Mouse (Mus musculus): Measurements from ENCODE around the gene Tbx10. TPM values are rescaled to one million over a fixed set of nuclear protein-coding genes. Genes with fewer than 3 reads are reported as not detected.
A peak's percentile ranks its signal among the peaks of the same experiment; 100 is the strongest.

The Tbx10 gene
- polyA plus RNA-seq, 1 experiment from 2014 or later = not detected

DNA sequence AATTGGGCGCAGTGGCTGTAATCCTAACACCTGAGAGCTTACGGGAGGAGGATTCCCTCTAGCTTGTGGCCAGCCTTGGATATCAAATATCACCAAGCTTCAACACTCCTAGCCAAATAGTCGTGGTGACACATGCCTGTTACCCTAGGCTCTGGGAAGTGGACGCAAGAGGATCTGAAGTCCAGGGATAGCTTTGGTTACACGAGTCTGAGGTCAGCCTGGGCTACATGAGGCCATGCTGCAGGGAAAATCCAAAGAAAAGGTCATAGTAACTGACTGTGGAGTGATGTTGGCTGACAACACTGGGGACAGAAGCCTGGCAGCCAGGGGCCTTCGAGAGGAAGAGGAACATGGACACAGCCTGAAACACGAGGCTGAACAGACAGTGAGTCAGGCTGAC lies 3.6 kb downstream of the Tbx10 start:
- no peak overlapping the region for H3K27ac ChIP-seq
- H3K4me3 ChIP-seq = no peak overlapping the region
- WGBS = 64% methylated on average over 7 of the region's 7 CpGs
- H3K36me3 ChIP-seq = no peaks in the 10 kb centered on the region
- no peak overlapping the region for H3K4me2 ChIP-seq
- no peaks in the 10 kb centered on the region for H3K9me3 ChIP-seq
- ATAC-seq (ENCODE audit: insufficient number of reproducible peaks, low FRiP score, low TSS enrichment, low read depth) = no peak
- H3K4me1 ChIP-seq = peaks cover 16% of the 10 kb centered on the region
- H3K9ac ChIP-seq = no peak overlapping the region
- no peaks in the 10 kb centered on the region; the same call in 1 of the 2 replicates for H3K27me3 ChIP-seq

- H3K9ac ChIP-seq = no peak overlapping the region
- H3K4me3 ChIP-seq = no peak overlapping the region
- no peaks in the 10 kb centered on the region for H3K9me3 ChIP-seq
- 79% methylated on average over 8 of the region's 8 CpGs for WGBS
- no peaks in the 10 kb centered on the region; the same call in 1 of the 2 replicates for H3K27me3 ChIP-seq
- H3K4me2 ChIP-seq = no peak overlapping the region
- H3K4me1 ChIP-seq = peaks cover 22% of the 10 kb centered on the region
- no peak for ATAC-seq (ENCODE audit: insufficient number of reproducible peaks, low FRiP score, low TSS enrichment, low read depth)
- H3K36me3 ChIP-seq = no peaks in the 10 kb centered on the region
- no peak overlapping the region for H3K27ac ChIP-seq
Observed at GRCm38 (mm10) chr19:3996747-3997146, 4.2 kb downstream of the Tbx10 start.

DNA sequence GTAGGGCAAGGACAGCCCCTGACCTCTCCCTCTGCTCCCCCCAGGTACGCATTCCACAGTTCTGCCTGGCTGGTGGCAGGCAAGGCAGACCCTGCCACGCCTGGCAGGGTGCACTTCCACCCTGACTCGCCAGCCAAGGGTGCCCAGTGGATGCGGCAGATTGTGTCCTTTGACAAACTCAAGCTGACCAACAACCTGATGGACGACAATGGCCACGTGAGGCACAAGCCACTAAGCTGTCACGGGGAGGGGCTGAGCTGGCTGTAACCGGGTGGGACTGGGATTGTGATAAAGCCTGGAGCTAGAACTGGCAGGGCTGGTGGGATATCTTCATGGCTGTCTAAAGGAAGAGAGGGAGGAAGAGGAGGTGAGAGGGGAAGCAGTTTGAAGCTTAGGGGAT lies 4.7 kb downstream of the Tbx10 start:
- Histone ChIP-seq H3K27ac (no peak overlapping the region), H3K27me3 (no peaks in the 10 kb centered on the region; the same call in 1 of the 2 replicates), H3K4me2 (no peak overlapping the region), H3K9me3 (no peaks in the 10 kb centered on the region), H3K4me1 (peaks cover 25% of the 10 kb centered on the region), H3K9ac (no peak overlapping the region), H3K36me3 (no peaks in the 10 kb centered on the region), H3K4me3 (no peak overlapping the region)
- WGBS = 53% methylated on average over 8 of the region's 8 CpGs
- no peak for ATAC-seq (ENCODE audit: insufficient number of reproducible peaks, low FRiP score, low TSS enrichment, low read depth)

DNA sequence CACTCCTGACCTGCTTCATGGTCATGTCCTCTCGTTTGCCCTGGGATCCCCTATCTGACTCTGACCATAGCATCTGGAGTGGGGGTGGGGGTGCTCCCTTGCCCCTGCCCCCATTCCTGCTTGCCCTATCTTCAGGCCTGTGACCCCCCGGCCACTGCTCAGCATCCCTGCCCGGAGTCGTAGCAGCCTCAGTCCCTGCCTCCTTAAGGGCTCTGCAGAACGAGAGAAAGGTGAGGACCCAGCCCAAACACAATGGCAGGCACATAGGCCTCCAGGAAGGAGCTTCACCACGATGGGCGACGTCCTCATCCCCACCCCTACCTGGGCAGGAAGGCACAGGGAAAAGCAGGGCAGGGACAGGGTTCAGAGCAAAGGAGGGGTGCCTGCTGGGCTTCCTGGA lies 5.8 kb downstream of the Tbx10 start:
- WGBS = 74% methylated on average over 8 of the region's 8 CpGs
- H3K4me3 ChIP-seq = no peak overlapping the region
- H3K9ac ChIP-seq = no peak overlapping the region
- ATAC-seq (ENCODE audit: insufficient number of reproducible peaks, low FRiP score, low TSS enrichment, low read depth) = no peak
- no peak overlapping the region for H3K27ac ChIP-seq
- H3K27me3 ChIP-seq = no peaks in the 10 kb centered on the region; the same call in 1 of the 2 replicates
- peaks cover 25% of the 10 kb centered on the region for H3K4me1 ChIP-seq
- no peaks in the 10 kb centered on the region for H3K9me3 ChIP-seq
- H3K4me2 ChIP-seq = no peak overlapping the region
- no peaks in the 10 kb centered on the region for H3K36me3 ChIP-seq

- Histone ChIP-seq H3K4me2 (peak overlapping the region; percentile 81), H3K9ac (no peak overlapping the region), H3K4me3 (peak overlapping the region; percentile 81; the same call in 1 of the 2 replicates), H3K36me3 (peaks cover 6% of the 10 kb centered on the region; the same call in 1 of the 2 replicates), H3K27ac (peak overlapping the region; percentile 47; the same call in 1 of the 2 replicates), H3K4me1 (peaks cover 25% of the 10 kb centered on the region), H3K27me3 (no peaks in the 10 kb centered on the region; the same call in 1 of the 2 replicates), H3K9me3 (no peaks in the 10 kb centered on the region)
- 82% methylated on average over 9 of the region's 9 CpGs for WGBS
- no peak for ATAC-seq (ENCODE audit: insufficient number of reproducible peaks, low FRiP score, low TSS enrichment, low read depth)
Observed at GRCm38 (mm10) chr19:3999121-3999730, 6.7 kb downstream of the Tbx10 start.

DNA sequence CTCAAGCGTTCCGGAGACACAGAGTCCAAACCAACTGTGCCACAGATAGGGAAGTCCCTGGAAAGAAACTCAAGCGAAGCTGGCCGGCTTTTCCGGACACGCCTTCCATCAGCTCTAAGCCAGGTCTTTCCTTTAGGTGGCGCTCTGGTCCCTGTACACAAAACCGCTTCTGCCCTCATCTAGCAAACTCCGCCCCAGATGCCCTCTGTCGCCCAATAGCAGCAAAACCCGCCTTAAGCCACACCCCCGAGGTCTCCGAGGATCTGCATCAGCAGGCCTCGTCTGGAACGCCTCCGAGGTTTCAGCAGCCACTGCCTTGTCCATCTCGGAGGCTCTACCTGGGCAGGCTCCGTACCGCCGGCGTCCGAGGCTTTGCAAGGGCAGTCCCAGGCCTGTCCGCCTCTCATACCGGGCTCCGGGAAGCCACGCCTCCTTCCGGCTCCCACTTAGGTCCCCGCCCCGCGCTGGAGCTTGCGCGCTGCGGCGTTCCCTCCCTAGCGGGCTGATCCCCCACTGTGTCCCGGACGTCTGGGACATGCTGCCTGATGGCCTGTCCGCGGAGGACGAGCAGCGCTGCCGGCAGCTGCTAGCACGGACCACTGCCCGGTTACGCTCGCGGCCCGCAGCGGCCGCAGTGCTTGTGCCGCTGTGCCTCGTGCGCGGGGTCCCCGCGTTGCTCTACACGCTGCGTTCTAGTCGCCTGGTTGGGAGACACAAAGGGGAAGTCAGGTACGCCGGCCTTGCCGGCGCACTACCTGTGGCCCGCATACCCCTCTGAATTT lies 7.8 kb downstream of the Tbx10 start, which contains the start of the genes Nudt8 and Gm49405:
TSS of gene Nudt8 (plus strand) at position 462 of the 782 bp plus-strand sequence.
TSS of gene Gm49405 (plus strand) at position 508 of the 782 bp plus-strand sequence.
- Histone ChIP-seq H3K27me3 (no peaks in the 10 kb centered on the region), H3K9ac (peak within 1 kb of the TSS; percentile 93), H3K36me3 (peaks cover 12% of the 10 kb centered on the region; the same call in 1 of the 2 replicates), H3K4me1 (peaks cover 25% of the 10 kb centered on the region), H3K4me2 (peak within 1 kb of the TSS; percentile 81), H3K9me3 (no peaks in the 10 kb centered on the region), H3K4me3 (peak within 1 kb of the TSS; percentile 81), H3K27ac (peak within 1 kb of the TSS; percentile 98)
- WGBS = under 1% methylated on average over 64 of the region's 64 CpGs
- ATAC-seq (ENCODE audit: insufficient number of reproducible peaks, low FRiP score, low TSS enrichment, low read depth) = peak; percentile 86

DNA sequence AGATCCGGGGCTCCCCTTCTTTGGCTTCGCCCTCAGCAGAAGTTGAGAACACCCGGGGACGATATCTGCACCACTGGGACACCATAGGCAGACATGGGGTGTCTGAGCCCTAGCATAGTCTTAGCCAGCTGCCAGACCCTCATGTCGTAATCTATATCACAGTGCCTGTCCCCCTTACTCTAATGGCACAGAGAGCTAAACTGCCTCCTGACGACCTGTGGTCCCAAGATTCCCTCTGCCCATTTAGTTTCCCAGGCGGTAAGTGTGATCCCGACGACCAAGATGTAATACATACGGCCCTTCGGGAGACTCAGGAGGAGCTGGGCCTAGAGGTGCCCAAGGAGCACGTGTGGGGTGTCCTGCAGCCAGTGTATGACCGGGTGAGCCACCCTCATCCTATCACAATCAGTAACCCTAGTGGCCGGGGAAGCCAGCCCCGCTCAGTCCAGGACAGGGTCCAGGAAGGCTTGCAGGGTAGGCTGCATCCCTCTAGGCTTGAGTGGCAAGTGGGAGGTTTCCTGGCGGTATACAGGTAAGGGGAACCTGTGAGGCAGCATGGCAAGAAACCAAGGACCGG lies 8.5 kb downstream of the Tbx10 start:
- Histone ChIP-seq H3K4me3 (peak overlapping the region; percentile 81), H3K9ac (peak overlapping the region; percentile 93), H3K27ac (peak overlapping the region; percentile 98), H3K9me3 (no peaks in the 10 kb centered on the region), H3K36me3 (peaks cover 17% of the 10 kb centered on the region), H3K4me1 (peaks cover 25% of the 10 kb centered on the region), H3K4me2 (peak overlapping the region; percentile 81), H3K27me3 (no peaks in the 10 kb centered on the region)
- no peak for ATAC-seq (ENCODE audit: insufficient number of reproducible peaks, low FRiP score, low TSS enrichment, low read depth)
- WGBS = 15% methylated on average over 17 of the region's 17 CpGs

GRCm38 (mm10) chr19:4001752-4002151 lies 9.2 kb downstream of the Tbx10 start:
- no peak overlapping the region for H3K9ac ChIP-seq
- no peaks in the 10 kb centered on the region for H3K9me3 ChIP-seq
- no peaks in the 10 kb centered on the region for H3K27me3 ChIP-seq
- peaks cover 25% of the 10 kb centered on the region for H3K4me1 ChIP-seq
- WGBS = 79% methylated on average over 5 of the region's 5 CpGs
- no peak overlapping the region for H3K27ac ChIP-seq
- H3K4me3 ChIP-seq = no peak overlapping the region
- H3K4me2 ChIP-seq = peak overlapping the region; percentile 81; the same call in 1 of the 2 replicates
- no peak for ATAC-seq (ENCODE audit: insufficient number of reproducible peaks, low FRiP score, low TSS enrichment, low read depth)
- H3K36me3 ChIP-seq = peaks cover 24% of the 10 kb centered on the region

GRCm38 (mm10) chr19:4003112-4003511 lies 10.6 kb downstream of the Tbx10 start, which contains the start of gene Doc2g:
Gene Doc2g, plus strand, starts transcription at chr19:4003313.
- WGBS = 65% methylated on average over 1 of the region's 1 CpGs
- no peak within 1 kb of the TSS for H3K27ac ChIP-seq

DNA sequence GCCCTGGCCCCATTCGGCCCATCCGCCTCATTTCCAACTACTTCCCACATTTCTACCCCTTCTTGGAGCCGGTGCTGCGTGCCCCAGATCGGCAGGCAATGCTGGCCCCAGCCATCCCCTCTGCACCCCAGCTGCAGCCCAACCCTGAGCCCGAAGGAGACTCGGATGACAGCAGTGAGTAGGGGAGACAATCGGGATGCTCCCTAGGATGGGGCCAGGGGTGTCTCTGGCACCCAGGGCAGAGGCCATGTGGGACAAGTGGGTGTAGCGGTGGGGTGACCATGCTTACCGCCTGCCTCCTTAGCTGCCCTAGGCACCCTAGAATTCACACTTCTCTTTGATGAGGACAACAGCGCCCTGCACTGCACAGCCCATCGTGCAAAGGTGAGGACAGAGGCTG lies 11.1 kb downstream of the Tbx10 start:
- H3K27me3 ChIP-seq = no peaks in the 10 kb centered on the region
- H3K9ac ChIP-seq = no peak overlapping the region; the same call in 1 of the 2 replicates
- no peak overlapping the region for H3K4me2 ChIP-seq
- peaks cover 43% of the 10 kb centered on the region for H3K36me3 ChIP-seq
- H3K27ac ChIP-seq = no peak overlapping the region
- no peak overlapping the region for H3K4me3 ChIP-seq
- WGBS = 69% methylated on average over 12 of the region's 12 CpGs
- peaks cover 25% of the 10 kb centered on the region for H3K4me1 ChIP-seq
- no peaks in the 10 kb centered on the region for H3K9me3 ChIP-seq
- ATAC-seq (ENCODE audit: insufficient number of reproducible peaks, low FRiP score, low TSS enrichment, low read depth) = no peak

More at GRCm38 (mm10) chr19:4003112-4003511, 10.6 kb downstream of the Tbx10 start, which contains the start of gene Doc2g:
- Histone ChIP-seq H3K9me3 (no peaks in the 10 kb centered on the region), H3K36me3 (peaks cover 38% of the 10 kb centered on the region), H3K4me1 (peaks cover 25% of the 10 kb centered on the region), H3K9ac (no peak within 1 kb of the TSS; the same call in 1 of the 2 replicates), H3K27me3 (no peaks in the 10 kb centered on the region), H3K4me2 (no peak within 1 kb of the TSS), H3K4me3 (no peak within 1 kb of the TSS)
- no peak for ATAC-seq (ENCODE audit: insufficient number of reproducible peaks, low FRiP score, low TSS enrichment, low read depth)

DNA sequence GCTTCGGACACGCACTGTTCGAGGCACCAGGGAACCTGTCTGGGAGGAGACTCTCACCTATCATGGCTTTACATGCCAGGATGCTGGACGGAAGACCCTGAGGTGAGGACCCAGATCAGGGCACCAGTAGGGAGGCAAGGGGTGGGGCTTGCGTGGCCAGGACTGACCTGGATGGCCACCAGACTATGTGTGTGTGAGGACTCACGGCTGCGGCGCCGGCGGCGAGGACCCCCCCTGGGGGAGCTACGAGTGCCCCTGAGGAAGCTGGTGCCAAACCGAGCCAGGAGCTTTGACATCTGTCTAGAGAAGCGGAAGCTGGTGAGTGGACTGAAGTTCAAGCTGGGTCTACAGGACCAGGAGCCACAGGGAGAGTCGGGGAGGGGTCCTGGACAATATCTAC lies 11.8 kb downstream of the Tbx10 start:
- Histone ChIP-seq H3K27ac (no peak overlapping the region), H3K4me2 (no peak overlapping the region), H3K9ac (no peak overlapping the region), H3K9me3 (no peaks in the 10 kb centered on the region), H3K27me3 (no peaks in the 10 kb centered on the region), H3K4me3 (no peak overlapping the region), H3K4me1 (peaks cover 20% of the 10 kb centered on the region), H3K36me3 (peaks cover 50% of the 10 kb centered on the region)
- WGBS = 85% methylated on average over 15 of the region's 15 CpGs
- ATAC-seq (ENCODE audit: insufficient number of reproducible peaks, low FRiP score, low TSS enrichment, low read depth) = no peak
